Mouse (Mus musculus) neural tube, embryonic 15.5 days (tissue): ENCODE results near the gene Fgfr2. TPM values are rescaled to one million over a fixed set of nuclear protein-coding genes. Genes with fewer than 3 reads are reported as not detected.

ENCODE experiments used
- ATAC-seq: fragments of 200-750 bp; cut with Nextera tagmentation; 2 replicates; pipeline ENCODE4 v1.8.0; 2017; ENCODE audit warnings: mild to moderate bottlenecking, moderate TSS enrichment, moderate library complexity; ENCODE audit not compliant: low FRiP score
- H3K27ac ChIP-seq: fragments of 300-500 bp; sonication (generic); replicated peaks from 2 replicates; pipeline ENCODE4 v1.5.1; 2015; ENCODE audit warnings: mild to moderate bottlenecking, inconsistent platforms
- H3K27me3 ChIP-seq: fragments of 300-500 bp; sonication (generic); replicated peaks from 2 replicates; pipeline ENCODE4 v1.6.1; 2015; ENCODE audit warnings: inconsistent platforms
- H3K36me3 ChIP-seq: fragments of 300-500 bp; sonication (generic); 2 replicates; pipeline ENCODE4 v1.6.1; 2015; ENCODE audit warnings: inconsistent platforms
- H3K4me1 ChIP-seq: fragments of 300-500 bp; sonication (generic); 2 replicates; pipeline ENCODE4 v1.6.1; 2015; ENCODE audit warnings: inconsistent platforms
- H3K4me2 ChIP-seq: fragments of 300-500 bp; sonication (generic); 2 replicates; pipeline ENCODE4 v1.6.1; 2015; ENCODE audit warnings: inconsistent platforms, mild to moderate bottlenecking, moderate library complexity
- H3K4me3 ChIP-seq: fragments of 300-500 bp; sonication (generic); replicated peaks from 2 replicates; pipeline ENCODE4 v1.5.1; 2015; ENCODE audit warnings: mild to moderate bottlenecking, inconsistent platforms
- H3K9ac ChIP-seq: fragments of 300-500 bp; sonication (generic); replicated peaks from 2 replicates; pipeline ENCODE4 v1.6.1; 2015; ENCODE audit warnings: mild to moderate bottlenecking, inconsistent platforms
- H3K9me3 ChIP-seq: fragments of 300-500 bp; sonication (generic); replicated peaks from 2 replicates; pipeline ENCODE4 v1.6.1; 2016; ENCODE audit warnings: inconsistent platforms
- WGBS: fragments of 180-500 bp; shearing (Covaris S2); methylation state at CpG from one replicate; pipeline ENCODE4 v1.1.7; 2015; ENCODE audit warnings: mixed read lengths; 5-methylcytosine and 5-hydroxymethylcytosine counted together
- polyA plus RNA-seq: library from polyadenylated mRNA; unstranded; fragments of >200 nt; fragmentation: Nextera tagmentation; extraction: Ambion mirVana; gene quantifications from 2 replicates; pipeline ENCODE4 v1.2.1, GENCODE M21; 2015

Fgfr2 gene
- polyA plus RNA-seq, 1 experiment from 2014 or later = 21.2 TPM

GRCm38 (mm10) chr7:130243811-130244210 lies 2879.3 kb downstream of the Fgfr2 start:
- Histone ChIP-seq H3K9ac (no peak overlapping the region), H3K4me3 (no peak overlapping the region), H3K4me2 (no peak overlapping the region), H3K4me1 (peaks cover 30% of the 10 kb centered on the region), H3K36me3 (no peaks in the 10 kb centered on the region), H3K27me3 (no peaks in the 10 kb centered on the region), H3K9me3 (no peaks in the 10 kb centered on the region), H3K27ac (no peak overlapping the region)
- 62% methylated on average over 4 of the region's 4 CpGs for WGBS
- no peak for ATAC-seq

GRCm38 (mm10) chr7:130240191-130240590 lies 2883.0 kb downstream of the Fgfr2 start:
- ATAC-seq = no peak
- Histone ChIP-seq H3K4me2 (no peak overlapping the region), H3K36me3 (no peaks in the 10 kb centered on the region), H3K9me3 (no peaks in the 10 kb centered on the region), H3K4me3 (no peak overlapping the region), H3K27ac (no peak overlapping the region), H3K27me3 (no peaks in the 10 kb centered on the region), H3K4me1 (peaks cover 15% of the 10 kb centered on the region), H3K9ac (no peak overlapping the region)
- WGBS = 86% methylated on average over 9 of the region's 9 CpGs

DNA sequence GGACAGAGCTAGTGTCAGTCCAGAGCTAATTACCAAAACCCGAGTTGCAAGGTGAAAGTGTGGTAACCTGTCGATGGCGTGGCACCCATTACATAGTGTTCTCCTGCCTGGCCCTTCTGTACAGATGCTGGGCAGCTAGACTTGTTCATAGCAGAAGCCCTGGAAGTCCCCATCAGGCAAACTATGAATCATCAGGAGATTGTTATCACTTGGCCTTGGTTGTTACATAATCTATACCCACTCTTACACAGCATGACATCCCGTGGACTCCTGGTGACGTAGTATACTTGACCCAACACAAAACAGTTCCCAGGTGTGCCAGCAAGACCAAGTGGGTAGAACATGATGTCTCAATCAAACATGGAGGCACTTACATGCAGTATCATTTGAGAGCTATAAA lies 2885.9 kb downstream of the Fgfr2 start:
- ATAC-seq = no peak

DNA sequence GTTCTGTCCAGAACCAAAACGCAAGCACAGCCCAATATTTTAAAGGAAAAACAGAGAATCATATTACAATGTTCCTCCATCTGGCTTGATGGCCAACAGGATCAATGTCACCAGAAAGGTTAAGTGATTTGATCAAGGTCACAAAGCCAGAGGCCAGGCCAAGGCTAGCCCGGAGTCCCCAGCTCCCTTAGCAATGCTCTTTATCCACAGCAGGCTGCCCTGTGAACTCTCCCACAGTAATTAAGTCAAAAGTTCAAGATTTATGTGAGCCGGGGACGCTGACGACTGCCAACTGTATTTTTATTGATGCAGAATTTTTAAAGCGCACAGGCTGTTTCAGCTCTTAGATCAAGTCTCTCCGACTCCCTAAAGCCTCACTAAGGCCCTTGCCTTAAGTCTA lies 2889.4 kb downstream of the Fgfr2 start:
- H3K27ac ChIP-seq = no peak overlapping the region
- WGBS = 20% methylated on average over 7 of the region's 7 CpGs
- H3K27me3 ChIP-seq = no peaks in the 10 kb centered on the region
- no peaks in the 10 kb centered on the region for H3K9me3 ChIP-seq
- H3K4me1 ChIP-seq = peaks cover 8% of the 10 kb centered on the region; the same call in 1 of the 2 replicates
- H3K36me3 ChIP-seq = no peaks in the 10 kb centered on the region
- H3K9ac ChIP-seq = no peak overlapping the region
- no peak overlapping the region for H3K4me3 ChIP-seq
- H3K4me2 ChIP-seq = no peak overlapping the region
- ATAC-seq = no peak

More for the DNA sequence above, 2885.9 kb downstream of the Fgfr2 start:
- Histone ChIP-seq H3K27ac (no peak overlapping the region), H3K9me3 (no peaks in the 10 kb centered on the region), H3K4me3 (no peak overlapping the region), H3K27me3 (no peaks in the 10 kb centered on the region), H3K4me1 (peaks cover 8% of the 10 kb centered on the region; the same call in 1 of the 2 replicates), H3K4me2 (no peak overlapping the region), H3K9ac (no peak overlapping the region), H3K36me3 (no peaks in the 10 kb centered on the region)
- 87% methylated on average over 5 of the region's 5 CpGs for WGBS

DNA sequence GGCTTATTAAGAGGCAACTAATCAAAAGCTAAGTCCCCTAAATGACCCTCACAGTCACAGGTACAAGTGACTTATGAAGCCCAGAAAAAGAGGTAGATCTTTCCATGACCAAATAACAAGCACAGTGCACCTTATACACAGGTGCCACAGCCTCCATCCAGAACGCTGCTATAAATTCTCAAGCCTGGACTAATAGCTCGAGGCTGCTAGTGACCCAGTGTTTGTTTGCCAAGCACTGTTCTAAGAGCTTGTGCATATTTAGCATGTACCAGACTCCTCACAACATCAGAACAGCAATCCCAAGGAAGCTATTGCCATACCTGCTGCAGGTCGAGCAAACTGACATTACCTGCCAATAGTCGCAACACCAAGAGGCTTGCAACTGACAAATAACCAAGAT lies 2893.1 kb downstream of the Fgfr2 start:
- ATAC-seq = no peak
- 78% methylated on average over 4 of the region's 4 CpGs for WGBS
- H3K36me3 ChIP-seq = no peaks in the 10 kb centered on the region

DNA sequence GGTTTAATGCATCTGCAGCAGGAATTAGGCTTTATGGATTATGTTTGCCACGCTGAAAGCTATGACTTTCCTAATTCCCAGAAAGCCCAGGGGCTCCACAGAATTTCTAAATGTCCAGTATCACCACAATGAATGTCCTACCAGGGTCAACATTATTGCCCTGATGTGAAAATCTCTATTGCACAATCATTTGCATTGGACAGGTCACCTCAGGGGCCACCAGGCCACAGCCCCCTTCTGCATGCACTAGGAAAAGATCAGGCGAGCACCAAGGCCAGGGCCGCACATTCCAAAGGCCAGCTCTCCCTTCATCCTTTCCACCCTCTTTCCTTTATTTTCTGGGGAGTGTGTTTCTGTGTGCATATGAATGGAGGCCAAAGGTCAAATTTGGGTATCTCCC lies 2897.9 kb downstream of the Fgfr2 start:
- no peak overlapping the region for H3K27ac ChIP-seq
- 74% methylated on average over 3 of the region's 3 CpGs for WGBS
- H3K9ac ChIP-seq = no peak overlapping the region
- H3K9me3 ChIP-seq = no peaks in the 10 kb centered on the region
- ATAC-seq = no peak
- peaks cover 21% of the 10 kb centered on the region for H3K4me1 ChIP-seq
- no peak overlapping the region for H3K4me2 ChIP-seq
- H3K36me3 ChIP-seq = no peaks in the 10 kb centered on the region
- no peaks in the 10 kb centered on the region for H3K27me3 ChIP-seq
- H3K4me3 ChIP-seq = no peak overlapping the region

More for the DNA sequence above, 2893.1 kb downstream of the Fgfr2 start:
- Histone ChIP-seq H3K27ac (no peak overlapping the region), H3K4me1 (peaks cover 19% of the 10 kb centered on the region), H3K4me2 (no peak overlapping the region), H3K4me3 (no peak overlapping the region), H3K27me3 (no peaks in the 10 kb centered on the region), H3K9me3 (no peaks in the 10 kb centered on the region), H3K9ac (no peak overlapping the region)

DNA sequence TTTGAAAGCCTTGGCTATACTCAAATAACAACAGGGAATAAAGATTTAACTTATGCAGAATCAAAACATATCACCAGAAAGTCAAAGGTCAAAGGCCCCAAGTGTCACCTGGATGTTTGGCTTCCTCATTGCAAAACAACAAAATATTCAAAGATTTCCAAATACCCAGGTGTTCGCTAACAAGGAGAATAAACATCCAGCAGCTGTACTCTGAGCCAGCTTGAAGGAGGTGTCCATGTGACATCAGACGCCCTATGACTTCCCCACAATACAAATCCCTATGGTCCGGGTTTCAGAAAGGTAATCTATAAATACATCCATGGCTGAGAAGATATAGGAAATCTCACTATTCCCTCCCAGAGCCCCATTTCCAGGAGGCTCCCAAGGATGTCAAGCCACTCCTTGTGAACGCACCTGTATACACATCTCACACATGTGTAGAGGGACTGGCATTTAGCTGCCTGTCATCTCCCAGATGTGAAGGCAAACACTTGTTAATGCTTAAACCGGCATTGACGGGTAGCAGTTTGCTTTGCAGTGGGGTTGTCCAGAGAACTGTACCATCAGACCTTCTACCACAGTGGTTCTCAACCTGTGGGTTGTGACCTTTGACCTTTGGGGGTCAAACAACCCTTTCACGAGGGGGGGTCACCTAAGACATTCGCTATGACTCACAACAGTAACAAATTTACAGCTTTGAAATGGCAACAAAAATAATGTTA lies 2900.4 kb downstream of the Fgfr2 start:
- no peak overlapping the region for H3K4me3 ChIP-seq
- no peak overlapping the region for H3K9ac ChIP-seq
- H3K4me2 ChIP-seq = no peak overlapping the region
- 0 out of 2 replicates have a peak, but pooled peaks cover 3% of the 10 kb centered on the region for H3K27me3 ChIP-seq
- peaks cover 21% of the 10 kb centered on the region for H3K4me1 ChIP-seq
- no peak overlapping the region for H3K27ac ChIP-seq
- H3K9me3 ChIP-seq = no peaks in the 10 kb centered on the region
- no peak for ATAC-seq
- WGBS = 86% methylated on average over 8 of the region's 8 CpGs
- H3K36me3 ChIP-seq = no peaks in the 10 kb centered on the region

DNA sequence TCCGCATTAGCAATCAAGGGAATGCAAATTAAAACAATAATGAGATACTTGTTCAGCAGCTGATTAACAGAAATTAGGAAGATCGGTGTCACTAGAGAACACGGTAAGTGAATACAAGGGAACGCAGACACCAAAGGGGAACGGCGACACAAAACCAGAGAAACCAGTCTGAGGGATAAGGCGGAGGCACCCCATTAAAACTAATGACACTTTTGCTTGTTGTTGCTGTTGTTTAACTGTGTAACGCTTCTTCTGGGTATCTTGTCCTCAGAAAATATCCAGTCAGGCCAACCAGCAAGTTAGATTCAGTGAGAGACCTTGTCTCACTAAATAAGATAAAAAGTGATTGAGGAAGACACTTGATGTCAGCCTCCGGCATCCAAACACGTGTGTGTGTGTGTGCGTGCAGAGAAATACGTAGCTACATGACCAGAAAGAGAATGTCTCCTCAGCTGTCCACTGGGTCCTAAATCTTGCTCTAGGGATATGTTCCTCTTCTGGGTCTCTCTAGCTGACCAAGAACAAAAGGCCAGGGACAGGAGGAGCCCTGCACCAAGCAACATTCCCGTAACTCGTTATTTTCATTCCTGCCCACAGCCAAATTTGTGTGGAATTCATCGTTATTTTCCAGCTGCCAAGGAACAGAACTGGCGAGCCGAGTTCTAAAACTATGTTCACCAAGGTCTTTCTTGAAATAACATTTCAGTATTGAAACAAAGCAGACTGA lies 2901.3 kb downstream of the Fgfr2 start:
- ATAC-seq = no peak
- Histone ChIP-seq H3K4me1 (peaks cover 17% of the 10 kb centered on the region), H3K4me3 (no peak overlapping the region), H3K9me3 (no peaks in the 10 kb centered on the region), H3K9ac (no peak overlapping the region), H3K27me3 (0 out of 2 replicates have a peak, but pooled peaks cover 3% of the 10 kb centered on the region), H3K27ac (no peak overlapping the region), H3K4me2 (no peak overlapping the region), H3K36me3 (no peaks in the 10 kb centered on the region)
- whole genome bisulfite sequencing = 50% methylated on average over 17 of the region's 17 CpGs

DNA sequence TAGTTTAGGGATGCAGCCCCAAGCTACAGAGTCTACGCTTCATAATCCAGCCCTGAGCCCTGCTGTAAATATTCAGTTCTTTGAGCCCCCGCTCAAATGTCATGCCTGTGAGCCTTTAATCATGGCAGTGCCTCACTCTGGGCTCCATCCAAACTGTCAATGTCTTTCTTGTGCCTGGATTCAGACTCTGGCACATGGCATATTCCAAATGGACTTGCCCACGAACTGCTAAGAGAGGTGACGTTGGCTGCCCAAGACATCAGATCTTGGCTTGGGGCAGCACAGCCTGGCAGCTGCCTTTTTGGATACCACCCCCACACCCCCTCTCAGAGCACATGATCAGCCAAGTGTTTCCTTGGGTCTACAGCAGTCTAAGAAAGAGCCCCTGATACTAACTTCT lies 2902.5 kb downstream of the Fgfr2 start:
- Histone ChIP-seq H3K9me3 (no peaks in the 10 kb centered on the region), H3K4me1 (peaks cover 10% of the 10 kb centered on the region; the same call in 1 of the 2 replicates), H3K4me2 (no peak overlapping the region), H3K27ac (no peak overlapping the region), H3K36me3 (no peaks in the 10 kb centered on the region), H3K4me3 (no peak overlapping the region), H3K9ac (no peak overlapping the region), H3K27me3 (0 out of 2 replicates have a peak, but pooled peaks cover 3% of the 10 kb centered on the region)
- ATAC-seq = no peak
- 75% methylated on average over 4 of the region's 4 CpGs for WGBS

GRCm38 (mm10) chr7:130219844-130220243 lies 2903.3 kb downstream of the Fgfr2 start:
- Histone ChIP-seq H3K4me2 (no peak overlapping the region), H3K27me3 (0 out of 2 replicates have a peak, but pooled peaks cover 3% of the 10 kb centered on the region), H3K4me1 (peaks cover 17% of the 10 kb centered on the region), H3K9ac (no peak overlapping the region), H3K27ac (no peak overlapping the region), H3K9me3 (no peaks in the 10 kb centered on the region), H3K4me3 (no peak overlapping the region), H3K36me3 (no peaks in the 10 kb centered on the region)
- 93% methylated on average over 4 of the region's 4 CpGs for WGBS
- no peak for ATAC-seq

GRCm38 (mm10) chr7:130216272-130216671 lies 2906.9 kb downstream of the Fgfr2 start:
- Histone ChIP-seq H3K36me3 (no peaks in the 10 kb centered on the region), H3K9ac (no peak overlapping the region), H3K4me2 (no peak overlapping the region), H3K27ac (no peak overlapping the region), H3K27me3 (0 out of 2 replicates have a peak, but pooled peaks cover 3% of the 10 kb centered on the region), H3K9me3 (no peaks in the 10 kb centered on the region), H3K4me1 (peaks cover 21% of the 10 kb centered on the region), H3K4me3 (no peak overlapping the region)
- 29% methylated on average over 4 of the region's 4 CpGs for WGBS
- ATAC-seq = no peak
